Mouse (Mus musculus) E14TG2a.4 (cell line): ENCODE measurements at regions not wholly inside any gene's neighbourhood (a gene's known extent, or its start where the extent isn't known, plus 50 kb on each side); places are given as distances from the start of the nearest gene placed in this dataset.

Experiments
- CTCF ChIP-seq: conservative IDR thresholded peaks from 2 replicates; pipeline ENCODE4 v1.5.1; 2014; ENCODE audit warnings: low read length
- NANOG ChIP-seq: IDR thresholded peaks from 2 replicates; pipeline ENCODE4 v1.6.1; 2014; ENCODE audit warnings: borderline replicate concordance, low read length, mixed read lengths

DNA sequence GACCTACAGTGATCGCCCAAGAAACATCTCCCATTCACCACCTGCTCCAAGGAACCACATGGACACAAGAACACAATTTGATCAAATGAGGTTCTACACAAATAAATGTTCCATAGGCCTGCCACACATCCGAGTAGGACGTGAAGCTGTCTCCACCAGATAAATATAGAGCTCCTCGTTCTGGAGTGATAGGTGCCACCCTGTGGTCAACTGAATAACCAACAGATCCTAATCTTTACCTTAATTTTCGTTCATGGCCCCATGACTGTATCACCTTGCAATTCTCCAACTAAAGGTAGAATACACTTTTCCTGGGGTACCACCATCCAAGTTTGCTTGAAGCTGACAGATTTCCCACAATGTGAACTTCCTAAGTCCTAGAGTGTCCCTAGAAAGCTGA is 257.4 kb downstream of the Map2k4 start:
- TF ChIP-seq CTCF (no peak), NANOG (no peak)
